ENCODE assay signal across 23 mouse cellular contexts in genomic region chr15:77027675-77028074, GRCm38 (mm10). TPM values are rescaled to one million over a fixed set of nuclear protein-coding genes. Genes with fewer than 3 reads are reported as not detected.
DNase-seq lines count a peak whose midpoint lies in the region; ATAC-seq and TF ChIP-seq lines count a peak whose summit lies in the region.
"Had no signal": no experiment of that assay in that cellular context is flagged by ENCODE, and none has a peak within 500 bp of the region (broad histone marks: within the 10 kb centered on the region; RNA-seq: fewer than 3 reads in every experiment).

No protein-coding gene starts in this region.

- H3K36me3 ChIP-seq in midbrain, embryonic 10.5 days: no peaks in the 10 kb centered on the region
- H3K36me3 ChIP-seq in midbrain, embryonic 16.5 days (ENCODE audit: control insufficient read depth, insufficient read depth, low read length): no peaks in the 10 kb centered on the region
- no peaks in the 10 kb centered on the region for H3K36me3 ChIP-seq in heart, embryonic 16.5 days (ENCODE audit: control insufficient read depth, insufficient read depth)
- H3K36me3 ChIP-seq: forebrain, embryonic 12.5 days; hindbrain, embryonic 13.5 days; intestine, embryonic 15.5 days; kidney, embryonic 15.5 days; liver, embryonic 12.5 days; lung, embryonic 15.5 days; midbrain, embryonic 15.5 days; stomach, embryonic 15.5 days had no signal

- TF ChIP-seq CTCF in left cerebral cortex, adult 2 months (IDR thresholded peaks at IDR 0.05): no peak

- peak overlapping the region; percentile 49; the same call in 1 of the 2 replicates for H3K27ac ChIP-seq in midbrain, embryonic 10.5 days (replicated peaks)
- H3K27ac ChIP-seq in midbrain, embryonic 16.5 days (ENCODE audit: low read length): no peak overlapping the region
- peak overlapping the region; percentile 77 for H3K27ac ChIP-seq in heart, embryonic 16.5 days (ENCODE audit: low read length)
- no peak overlapping the region for H3K27ac ChIP-seq in left cerebral cortex, adult 2 months
- H3K27ac ChIP-seq: forebrain, embryonic 12.5 days; hindbrain, embryonic 13.5 days; intestine, embryonic 15.5 days; kidney, embryonic 15.5 days; liver, embryonic 12.5 days; lung, embryonic 15.5 days; midbrain, embryonic 15.5 days; stomach, embryonic 15.5 days had no signal

- peaks cover 20% of the 10 kb centered on the region for H3K4me1 ChIP-seq in midbrain, embryonic 10.5 days
- peaks cover 7% of the 10 kb centered on the region; the same call in 1 of the 2 replicates for H3K4me1 ChIP-seq in midbrain, embryonic 16.5 days (ENCODE audit: control insufficient read depth, insufficient read depth, low read length)
- peaks cover 39% of the 10 kb centered on the region for H3K4me1 ChIP-seq in heart, embryonic 16.5 days (ENCODE audit: control insufficient read depth, insufficient read depth, low read length)
- H3K4me1 ChIP-seq: intestine, embryonic 15.5 days; liver, embryonic 12.5 days had no signal

- ATAC-seq in midbrain, embryonic 16.5 days: no peak
- peak; percentile 30; the same call in 1 of the 2 replicates for ATAC-seq in heart, embryonic 16.5 days (replicated peaks; ENCODE audit: extremely low read depth, insufficient read depth, low FRiP score)
- ATAC-seq: intestine, embryonic 15.5 days; liver, embryonic 12.5 days; midbrain, embryonic 15.5 days had no signal

- DNase-seq in gastrocnemius, adult 18-20 months (ENCODE audit: low spot score): peak; percentile 67
- no peak for DNase-seq in gastrocnemius, postnatal 4 days (ENCODE audit: low spot score in 2 of 2)
- no peak for DNase-seq in midbrain, embryonic 10.5 days (ENCODE audit: low spot score)
- DNase-seq in lung, adult 18-20 months: no peak
- DNase-seq in ovary, adult 18-20 months (ENCODE audit: low spot score): no peak
- no peak for DNase-seq in left cerebral cortex, adult 2 months (ENCODE audit: extremely low spot score in 1 of 2, low spot score in 2 of 2)
- DNase-seq: cerebellum, adult 9-10 months; layer of hippocampus, postnatal 36 days; right cerebral cortex, adult 18-20 months; spleen, adult 18-20 months; thymus, adult 2 months had no signal

- H3K9me3 ChIP-seq in midbrain, embryonic 10.5 days (replicated peaks): no peaks in the 10 kb centered on the region
- no peaks in the 10 kb centered on the region for H3K9me3 ChIP-seq in midbrain, embryonic 16.5 days (replicated peaks; ENCODE audit: control insufficient read depth, low read length, poor library complexity, severe bottlenecking)
- no peaks in the 10 kb centered on the region for H3K9me3 ChIP-seq in heart, embryonic 16.5 days (replicated peaks; ENCODE audit: control insufficient read depth, low read length)
- H3K9me3 ChIP-seq: forebrain, embryonic 12.5 days; hindbrain, embryonic 13.5 days; intestine, embryonic 15.5 days; kidney, embryonic 15.5 days; liver, embryonic 12.5 days; lung, embryonic 15.5 days; midbrain, embryonic 15.5 days; stomach, embryonic 15.5 days had no signal

- H3K4me2 ChIP-seq in midbrain, embryonic 16.5 days (ENCODE audit: low read length): no peak overlapping the region
- H3K4me2 ChIP-seq in heart, embryonic 16.5 days (ENCODE audit: low read depth, low read length): no peak overlapping the region
- H3K4me2 ChIP-seq: forebrain, embryonic 12.5 days; hindbrain, embryonic 13.5 days; intestine, embryonic 15.5 days; kidney, embryonic 15.5 days; liver, embryonic 12.5 days; lung, embryonic 15.5 days; midbrain, embryonic 15.5 days; stomach, embryonic 15.5 days had no signal

- no peak overlapping the region for H3K4me3 ChIP-seq in midbrain, embryonic 10.5 days
- H3K4me3 ChIP-seq in midbrain, embryonic 16.5 days (ENCODE audit: low read depth, low read length): no peak overlapping the region
- H3K4me3 ChIP-seq in heart, embryonic 16.5 days (ENCODE audit: low read length): no peak overlapping the region
- no peak overlapping the region for H3K4me3 ChIP-seq in left cerebral cortex, adult 2 months
- H3K4me3 ChIP-seq: forebrain, embryonic 12.5 days; hindbrain, embryonic 13.5 days; intestine, embryonic 15.5 days; kidney, embryonic 15.5 days; liver, embryonic 12.5 days; lung, embryonic 15.5 days; midbrain, embryonic 15.5 days; stomach, embryonic 15.5 days had no signal

- WGBS in midbrain, embryonic 10.5 days: 73% methylated on average over 6 of the region's 6 CpGs
- 78% methylated on average over 6 of the region's 6 CpGs for WGBS in midbrain, embryonic 16.5 days
- 57% methylated on average over 6 of the region's 6 CpGs for WGBS in heart, embryonic 16.5 days

- H3K27me3 ChIP-seq in midbrain, embryonic 10.5 days (ENCODE audit: low read depth, poor library complexity, severe bottlenecking): no peaks in the 10 kb centered on the region
- no peaks in the 10 kb centered on the region for H3K27me3 ChIP-seq in midbrain, embryonic 16.5 days (ENCODE audit: control insufficient read depth, insufficient read depth, low read depth, low read length)
- H3K27me3 ChIP-seq in heart, embryonic 16.5 days (ENCODE audit: control insufficient read depth, insufficient read depth, low read length): no peaks in the 10 kb centered on the region
- H3K27me3 ChIP-seq: forebrain, embryonic 12.5 days; hindbrain, embryonic 13.5 days; intestine, embryonic 15.5 days; kidney, embryonic 15.5 days; lung, embryonic 15.5 days; midbrain, embryonic 15.5 days; stomach, embryonic 15.5 days had no signal

- intact Hi-C loops in left cerebral cortex, adult 2 months (cut with DNase I): no loop called here

- H3K9ac ChIP-seq in midbrain, embryonic 16.5 days (ENCODE audit: low read depth, low read length): no peak overlapping the region
- peak overlapping the region; percentile 21 for H3K9ac ChIP-seq in heart, embryonic 16.5 days (ENCODE audit: low read length)
- H3K9ac ChIP-seq: forebrain, embryonic 12.5 days; hindbrain, embryonic 13.5 days; intestine, embryonic 15.5 days; kidney, embryonic 15.5 days; liver, embryonic 12.5 days; lung, embryonic 15.5 days; midbrain, embryonic 15.5 days; stomach, embryonic 15.5 days had no signal

RNA-seq across cellular contexts. Expression of gene Apol6, which starts 16.9 kb away (rescaled TPM):
- total RNA-seq in gastrocnemius, adult 18-20 months (2021): 10 to 100 TPM; 47.5 to 80.8 TPM
- 1 to 10 TPM; 5.9 to 7.8 TPM for total RNA-seq in gastrocnemius, postnatal 4 days (2021)
- not detected in 2 replicates for polyA plus RNA-seq in midbrain, embryonic 10.5 days (2016; fragmentation: Nextera tagmentation; extraction: Ambion mirVana)
- not detected in 2 replicates for polyA plus RNA-seq in midbrain, embryonic 16.5 days (2015; fragmentation: Nextera tagmentation; extraction: Ambion mirVana)
- 0.11 and 0.30 TPM in 2 replicates for polyA plus RNA-seq in heart, embryonic 16.5 days (2015; fragmentation: Nextera tagmentation; extraction: Ambion mirVana)
- total RNA-seq in left cerebral cortex, adult 2 months (2021): under 1 TPM in 1 of 2 experiments, not detected in 1; 0.19 TPM
- total RNA-seq: layer of hippocampus, postnatal 36 days; megakaryocyte progenitor cell, adult 5-6 weeks had no signal
- polyA plus RNA-seq: forebrain, embryonic 12.5 days; hindbrain, embryonic 13.5 days; limb, embryonic 11.5 days; lung, embryonic 15.5 days; stomach, embryonic 15.5 days had no signal

RNA-seq across cellular contexts. Expression of gene Mb, which starts 22.8 kb away (rescaled TPM):
- total RNA-seq in gastrocnemius, adult 18-20 months (2021): 1,000 to 10,000 TPM; 5,214 to 6,251 TPM
- 100 to 1,000 TPM; 153 to 201 TPM for total RNA-seq in gastrocnemius, postnatal 4 days (2021)
- polyA plus RNA-seq in midbrain, embryonic 10.5 days (2016; fragmentation: Nextera tagmentation; extraction: Ambion mirVana): 0.16 and 0.25 TPM in 2 replicates
- 0.40 TPM in 1 of 2 replicates, not detected in the other for polyA plus RNA-seq in midbrain, embryonic 16.5 days (2015; fragmentation: Nextera tagmentation; extraction: Ambion mirVana)
- 977 and 1,096 TPM in 2 replicates for polyA plus RNA-seq in heart, embryonic 16.5 days (2015; fragmentation: Nextera tagmentation; extraction: Ambion mirVana)
- total RNA-seq in left cerebral cortex, adult 2 months (2021): under 1 TPM in 1 of 2 experiments, not detected in 1; 0.33 TPM
- total RNA-seq: megakaryocyte progenitor cell, adult 5-6 weeks had no signal
- polyA plus RNA-seq: forebrain, embryonic 12.5 days had no signal

Comparison
In these comparisons a context has a peak if more than half of its experiments do, and no peak if none do; other contexts are left out.
1. H3K27ac ChIP-seq: peak in midbrain, embryonic 10.5 days (single experiment) and heart, embryonic 16.5 days (single experiment); none in midbrain, embryonic 16.5 days (single experiment) and left cerebral cortex, adult 2 months (single experiment).
2. RNA of gene Apol6, which starts 16.9 kb away (total RNA-seq): 47.5 to 80.8 TPM in gastrocnemius, adult 18-20 months and 5.9 to 7.8 TPM in gastrocnemius, postnatal 4 days; 0.19 TPM in left cerebral cortex, adult 2 months; every median in the first group is over 4 times any median in the second.
3. RNA of gene Mb, which starts 22.8 kb away (total RNA-seq): 5,214 to 6,251 TPM in gastrocnemius, adult 18-20 months and 153 to 201 TPM in gastrocnemius, postnatal 4 days; 0.33 TPM in left cerebral cortex, adult 2 months; every median in the first group is over 100 times any median in the second.